Mouse (Mus musculus) spleen, postnatal 36 days (tissue): ENCODE measurements at regions not wholly inside any gene's neighbourhood (a gene's known extent, or its start where the extent isn't known, plus 50 kb on each side); places are given as distances from the start of the nearest gene placed in this dataset.

Experiments used
- DNase-seq, 2 experiments: peaks; one replicate each; pipeline ENCODE4 v3.0.0; 2022; ENCODE audit warnings: low spot score in 2 of 2, mixed read lengths in 1 of 2

DNA sequence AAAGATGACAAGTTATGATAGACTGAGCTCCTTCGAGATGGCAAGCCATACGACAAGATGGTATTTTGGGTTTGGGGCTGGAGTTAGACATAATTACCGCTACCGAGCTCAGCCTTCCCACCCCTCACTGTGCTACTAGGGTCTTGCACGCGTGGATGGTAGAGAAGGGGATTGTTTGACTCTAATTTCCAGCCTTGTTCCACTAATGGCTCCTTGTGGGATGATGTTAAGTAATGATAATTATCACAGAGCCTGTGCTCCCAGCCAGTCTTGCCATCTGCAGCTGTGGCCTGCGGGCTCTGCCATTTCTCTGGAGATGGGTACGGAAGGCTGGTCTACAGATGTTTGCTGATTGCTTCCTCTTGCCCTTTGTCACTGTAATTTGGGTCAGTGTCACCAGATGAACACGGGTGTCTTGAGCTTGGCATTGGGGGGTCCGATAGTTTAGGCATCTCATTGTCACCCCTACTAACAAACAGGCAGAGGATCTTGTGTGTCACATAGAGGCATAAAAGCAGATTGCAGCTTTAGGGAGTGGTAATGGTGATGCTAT lies 108.8 kb upstream of the Ctbp2 start:
- DNase-seq: no peak

DNA sequence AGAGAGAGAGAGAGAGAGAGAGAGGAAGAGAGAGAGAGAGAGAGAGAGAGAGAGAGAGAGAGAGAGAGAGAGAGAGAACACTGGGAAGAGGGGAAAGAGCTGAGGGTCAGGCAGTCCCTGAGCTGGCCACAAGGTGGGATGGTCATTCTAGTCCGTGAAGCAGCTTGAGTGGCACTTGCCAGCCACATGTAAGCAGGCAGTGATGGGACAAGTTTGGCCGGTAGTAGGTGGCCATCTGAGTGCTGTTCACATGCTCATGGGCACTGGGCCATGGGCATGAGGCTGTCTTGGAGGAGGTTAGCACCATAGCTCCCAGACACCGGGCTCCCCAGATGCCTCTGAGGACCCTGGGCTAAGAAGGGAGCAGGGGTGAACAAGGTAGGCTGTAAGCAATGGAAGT lies 106.7 kb upstream of the Ctbp2 start:
- DNase-seq: no peak

DNA sequence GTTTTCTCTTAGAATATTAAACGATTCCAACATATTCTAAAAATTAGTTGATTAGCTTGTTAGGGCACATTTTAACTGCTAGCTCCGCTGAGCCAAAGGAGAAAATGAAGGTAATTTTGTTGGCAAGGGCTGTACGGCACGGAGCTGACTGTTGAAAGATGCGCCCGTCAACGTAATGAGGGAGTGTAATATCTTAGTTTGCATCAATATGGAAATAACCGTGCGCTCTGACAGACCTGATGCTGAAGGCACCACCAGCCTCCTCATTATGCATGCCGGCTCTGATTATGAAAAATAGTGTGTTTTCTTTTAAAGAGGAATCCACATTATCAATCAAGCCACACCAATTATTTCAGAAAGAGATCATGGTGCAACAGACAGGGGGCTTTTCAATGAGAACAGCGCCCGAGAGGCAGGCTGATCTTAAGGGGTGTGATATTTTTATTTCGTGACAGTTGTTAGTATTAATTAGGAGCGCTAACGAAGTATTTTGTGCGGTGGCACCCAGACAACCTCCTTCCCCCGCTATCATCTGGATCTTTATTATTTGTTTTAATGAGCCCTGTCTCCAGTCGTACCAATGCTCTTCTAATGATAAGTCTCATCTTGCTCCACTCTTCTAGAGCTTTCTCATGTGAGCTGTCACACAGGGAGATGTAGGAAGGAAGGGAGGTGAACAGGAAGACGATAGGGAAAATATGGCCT lies 99.9 kb upstream of the Ctbp2 start:
- DNase-seq: no peak

DNA sequence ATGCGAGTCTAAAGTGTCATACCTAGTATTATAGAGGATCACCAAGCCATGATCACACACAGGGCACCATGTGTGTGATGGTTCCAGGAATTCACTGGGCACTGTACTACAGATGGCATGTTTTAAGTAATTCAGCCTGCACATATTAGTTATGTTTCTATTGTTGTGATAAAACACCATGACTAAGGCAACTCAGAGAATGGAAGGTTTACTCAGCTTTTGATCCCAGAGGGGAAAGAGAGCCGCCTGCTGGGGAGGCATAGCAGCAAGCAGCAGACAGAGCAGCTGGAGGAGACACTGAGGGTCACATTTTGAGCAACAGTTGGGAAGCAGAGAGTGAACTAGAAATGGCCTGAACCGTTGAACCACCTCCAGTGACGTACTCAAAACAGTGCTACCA lies 88.2 kb upstream of the Ctbp2 start:
- no peak for DNase-seq

DNA sequence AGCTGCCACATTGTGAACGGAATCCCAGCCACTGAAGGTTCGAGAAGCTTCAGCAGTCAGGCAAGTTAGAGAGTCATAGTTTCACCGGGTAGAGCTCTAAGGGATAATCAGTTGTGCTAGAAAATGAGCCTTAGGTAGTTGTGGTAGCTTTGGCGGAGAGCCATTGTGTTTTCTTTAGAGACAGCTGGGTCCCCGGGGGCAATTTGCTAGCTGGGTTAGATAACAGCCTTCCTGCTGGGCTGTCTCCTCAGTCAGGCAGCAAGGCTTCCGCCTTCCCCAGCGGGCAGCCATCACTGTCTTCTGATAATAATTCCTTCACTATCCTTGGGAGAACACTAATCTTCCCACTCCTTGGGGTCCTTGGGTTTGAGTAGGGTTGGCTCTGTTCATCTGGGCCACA lies 81.5 kb upstream of the Ctbp2 start:
- DNase-seq: no peak

DNA sequence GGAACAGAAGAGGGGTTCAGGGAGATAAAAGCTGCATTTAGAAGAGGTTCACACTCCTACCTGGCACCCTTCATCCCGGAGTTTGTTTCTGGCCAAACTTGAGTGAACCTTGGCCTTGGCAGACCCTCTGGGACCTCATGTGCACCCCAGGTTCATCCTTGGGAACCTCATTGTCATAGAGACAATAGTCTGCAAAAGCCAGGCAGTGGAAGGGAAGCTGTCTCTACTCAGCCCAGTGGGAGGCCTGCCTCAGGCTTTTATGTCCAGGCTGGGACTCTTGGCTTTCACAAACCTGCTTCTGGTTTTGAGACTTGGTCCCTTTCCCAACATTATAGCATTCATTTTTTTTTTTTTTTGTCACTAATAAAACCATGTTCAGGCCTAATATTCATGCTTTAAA lies 80.3 kb upstream of the Ctbp2 start:
- no peak for DNase-seq

- no peak for DNase-seq
Observed at GRCm38 (mm10) chr7:133203933-133204332, 79.8 kb upstream of the Ctbp2 start.

- DNase-seq: no peak
Observed at GRCm38 (mm10) chr7:133202092-133202880, 78.1 kb upstream of the Ctbp2 start.

DNA sequence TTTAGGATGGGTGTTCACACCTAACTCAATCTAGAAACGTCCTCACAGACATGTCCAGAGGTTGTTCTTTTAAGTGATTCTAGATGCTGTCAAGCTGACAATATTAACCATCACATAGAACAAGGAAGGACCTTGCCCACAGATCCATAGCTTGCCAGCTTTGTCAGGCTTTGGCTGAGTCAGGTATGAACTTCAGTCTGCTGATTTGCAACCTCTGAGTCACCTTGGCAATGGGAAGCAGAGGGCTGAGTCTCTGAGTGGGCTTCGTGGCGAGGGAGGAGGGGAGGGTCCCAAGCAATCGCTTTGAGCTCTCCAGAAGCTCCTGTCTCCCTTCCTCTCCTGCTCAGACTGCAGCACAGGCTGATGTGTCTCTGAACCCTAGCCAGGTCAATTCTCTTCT lies 74.9 kb upstream of the Ctbp2 start:
- no peak for DNase-seq

- no peak for DNase-seq
Observed at GRCm38 (mm10) chr7:133189880-133190462, 65.8 kb upstream of the Ctbp2 start.

GRCm38 (mm10) chr7:133185931-133186601 lies 61.9 kb upstream of the Ctbp2 start:
- DNase-seq: peak; percentile 5 to 13

DNA sequence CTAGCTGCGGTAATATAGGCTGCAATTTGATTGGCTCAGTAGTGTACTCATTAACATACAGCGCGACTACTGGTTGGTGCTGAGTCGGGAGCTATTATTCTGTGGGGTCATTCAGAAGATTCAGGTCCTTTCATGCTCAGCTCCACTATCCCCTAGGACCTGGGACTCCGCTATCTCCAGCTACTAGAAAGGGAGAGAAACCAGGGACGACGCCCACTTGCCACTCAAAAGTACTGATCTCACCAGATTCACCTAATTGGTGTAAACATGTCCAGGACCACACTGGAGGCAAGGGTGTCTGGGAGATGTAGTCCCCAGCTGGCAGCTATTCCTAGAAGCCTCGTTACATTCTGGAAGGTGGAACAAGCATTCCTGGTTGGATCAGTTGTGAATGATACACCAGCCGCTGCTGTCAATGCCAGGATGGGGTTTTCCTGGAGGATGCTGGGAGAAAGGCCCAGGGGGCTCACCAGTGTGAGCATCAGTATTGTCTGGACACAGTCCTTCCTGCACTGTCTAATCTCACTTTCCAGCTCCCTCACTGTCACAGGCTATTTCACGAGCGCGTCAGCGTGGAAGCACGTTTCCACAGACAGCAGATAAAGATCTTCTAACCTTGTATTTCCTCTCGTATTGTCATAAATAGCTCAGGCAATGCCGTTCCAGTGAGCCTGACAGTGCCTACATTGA lies 60.9 kb upstream of the Ctbp2 start:
- DNase-seq: no peak

GRCm38 (mm10) chr7:133181388-133181787 lies 57.2 kb upstream of the Ctbp2 start:
- no peak for DNase-seq

DNA sequence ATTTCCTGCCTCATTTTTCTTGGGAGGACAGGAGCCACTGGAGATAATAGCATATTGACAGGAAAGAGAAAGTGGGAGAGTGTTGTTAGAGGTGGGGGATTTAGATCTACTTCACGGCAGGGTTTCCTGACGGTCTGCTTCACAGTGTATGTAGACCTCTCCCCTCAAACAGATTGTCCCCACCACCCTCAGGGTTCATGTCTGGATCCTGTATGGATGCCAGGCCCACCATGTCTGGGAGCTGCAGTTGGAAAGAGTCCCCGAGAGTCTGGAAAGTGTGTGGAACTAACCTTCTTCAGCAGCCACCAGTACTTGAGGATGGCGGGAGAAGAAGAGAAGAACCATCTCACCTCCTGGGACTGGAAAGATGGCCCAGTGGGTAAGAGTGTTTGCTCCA lies 53.0 kb upstream of the Ctbp2 start:
- no peak for DNase-seq

GRCm38 (mm10) chr7:133176256-133177178 lies 52.4 kb upstream of the Ctbp2 start:
- DNase-seq: no peak
